Mouse (Mus musculus): ENCODE data around the gene Olfr819. TPM values are rescaled to one million over a fixed set of nuclear protein-coding genes. Genes with fewer than 3 reads are reported as not detected.
"Not testable (repeated sequence)": the region's sequence is repeated elsewhere in the genome, so short reads cannot be mapped to it uniquely, and the experiment has no call there.

Gene Olfr819
- total RNA-seq (2014; fragmentation: Nextera tagmentation) = not detected in 2 replicates
- not detected in 2 replicates for total RNA-seq (2017)

DNA sequence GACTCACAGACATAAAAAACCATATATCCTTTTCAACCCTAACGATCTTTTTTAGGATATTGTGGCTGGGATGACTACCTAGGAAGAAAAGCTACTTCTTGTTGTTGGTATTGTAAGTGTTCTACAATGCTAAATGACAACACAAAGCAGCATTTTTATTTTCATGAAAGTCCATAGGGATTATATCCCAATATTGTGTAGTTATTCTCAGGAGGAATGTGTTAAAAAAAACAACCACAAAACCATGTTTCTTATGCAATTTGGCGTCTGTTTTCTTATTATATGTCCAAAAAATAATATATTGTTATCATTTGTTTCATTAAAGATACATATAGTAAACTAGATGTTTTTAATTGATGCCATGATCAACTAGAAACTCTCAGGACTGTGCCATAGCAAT lies at the start of gene Olfr819:
Olfr819 (minus strand) TSS at position 101 of the 400 bp plus-strand sequence.
- not testable (repeated sequence) for ATAC-seq (replicated peaks; ENCODE audit: poor library complexity, severe bottlenecking)

DNA sequence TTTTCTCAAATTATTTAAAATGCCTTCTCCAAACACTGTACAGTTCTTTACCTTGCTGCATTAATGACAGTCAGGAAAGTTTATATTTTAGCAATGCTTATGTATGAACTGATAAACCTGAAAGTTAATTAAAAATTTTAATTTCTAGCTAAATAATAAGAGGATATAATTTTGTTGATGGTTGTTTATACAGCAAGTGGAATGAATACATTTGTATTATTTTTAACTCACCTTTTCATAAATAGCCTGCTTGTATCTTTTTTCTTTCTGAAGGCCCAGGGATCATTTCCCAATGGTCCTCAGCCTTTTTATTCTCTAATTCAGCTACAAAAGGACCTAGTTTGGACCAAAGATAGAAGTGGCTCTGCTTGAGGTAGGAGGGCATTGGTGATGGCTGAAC lies 45.3 kb upstream of the Olfr819 start, which contains the start of gene Olfr820:
Olfr820 (plus strand) TSS at position 301 of the 400 bp plus-strand sequence.
- ATAC-seq (replicated peaks; ENCODE audit: poor library complexity, severe bottlenecking) = no peak

DNA sequence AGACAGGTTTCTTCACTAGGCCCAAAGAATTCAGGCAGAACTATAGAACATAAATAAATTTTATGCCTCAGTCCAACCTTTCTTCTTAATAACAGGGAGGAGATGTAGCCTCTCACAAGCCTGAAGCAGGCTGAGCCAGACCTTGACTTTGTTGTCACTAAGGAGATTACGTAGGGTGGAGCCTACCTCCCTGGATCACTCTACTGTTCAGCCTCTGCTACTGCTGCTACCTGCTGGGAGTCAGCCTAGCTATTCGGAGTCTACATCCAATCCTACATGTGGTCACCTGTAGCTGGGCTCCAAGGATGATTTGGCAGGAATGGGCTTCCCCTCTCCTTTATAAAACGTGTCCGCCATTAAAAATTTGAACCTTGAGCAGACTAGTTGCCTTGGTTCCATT lies 38.3 kb upstream of the Olfr819 start:
- ATAC-seq (replicated peaks; ENCODE audit: poor library complexity, severe bottlenecking) = not testable (repeated sequence)

DNA sequence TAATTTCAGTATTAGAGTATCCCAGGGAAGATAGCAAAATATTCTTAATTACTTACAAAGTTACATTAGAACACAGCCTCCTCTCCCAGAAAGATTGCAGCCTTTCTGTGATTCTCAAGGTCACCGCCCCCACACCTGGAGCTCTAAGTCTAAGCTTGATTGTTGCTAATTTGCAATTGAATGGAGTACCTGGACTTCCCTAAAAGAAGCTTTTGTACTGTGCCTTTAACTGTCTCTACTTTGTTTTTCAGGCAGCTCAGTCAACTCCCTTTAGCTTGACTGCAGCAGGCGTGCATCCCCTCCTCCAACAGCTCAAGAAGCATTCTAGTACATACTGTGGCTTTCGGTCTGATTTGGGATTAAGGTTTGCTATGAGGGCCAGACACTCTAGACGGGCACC lies 37.0 kb upstream of the Olfr819 start:
- not testable (repeated sequence) for ATAC-seq (replicated peaks; ENCODE audit: poor library complexity, severe bottlenecking)

DNA sequence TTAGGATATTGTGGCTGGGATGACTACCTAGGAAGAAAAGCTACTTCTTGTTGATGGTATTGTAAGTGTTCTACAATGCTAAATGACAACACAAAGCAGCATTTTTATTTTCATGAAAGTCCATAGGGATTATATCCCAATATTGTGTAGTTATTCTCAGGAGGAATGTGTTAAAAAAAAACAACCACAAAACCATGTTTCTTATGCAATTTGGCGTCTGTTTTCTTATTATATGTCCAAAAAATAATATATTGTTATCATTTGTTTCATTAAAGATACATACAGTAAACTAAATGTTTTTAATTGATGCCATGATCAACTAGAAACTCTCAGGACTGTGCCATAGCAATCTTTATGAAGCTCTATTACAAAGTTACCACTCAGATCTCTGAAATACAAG lies 17.9 kb upstream of the Olfr819 start, which contains the start of gene Gm10310:
Gm10310 (minus strand) TSS at position 101 of the 400 bp plus-strand sequence.
- not testable (repeated sequence) for ATAC-seq (replicated peaks; ENCODE audit: poor library complexity, severe bottlenecking)

DNA sequence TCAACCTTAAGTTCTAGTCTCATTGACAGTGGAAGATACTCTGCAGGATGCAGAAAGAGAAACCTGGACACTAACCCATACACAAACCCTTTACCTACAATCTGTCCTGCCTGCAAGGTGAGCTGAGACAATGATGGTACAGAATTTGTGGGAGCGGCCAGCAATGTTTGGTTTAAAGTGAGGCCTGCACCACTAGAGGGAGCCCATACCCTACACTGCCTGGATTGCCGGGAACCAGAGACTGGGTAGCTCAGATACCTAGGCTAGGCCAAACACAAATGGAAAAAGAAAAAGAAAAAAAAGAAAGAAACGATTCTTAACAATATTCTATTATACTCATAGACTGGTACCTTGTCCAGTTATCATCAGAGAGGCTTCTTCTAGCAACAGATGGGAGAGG lies 14.8 kb upstream of the Olfr819 start:
- peak; percentile 58 for ATAC-seq (replicated peaks; ENCODE audit: poor library complexity, severe bottlenecking)

DNA sequence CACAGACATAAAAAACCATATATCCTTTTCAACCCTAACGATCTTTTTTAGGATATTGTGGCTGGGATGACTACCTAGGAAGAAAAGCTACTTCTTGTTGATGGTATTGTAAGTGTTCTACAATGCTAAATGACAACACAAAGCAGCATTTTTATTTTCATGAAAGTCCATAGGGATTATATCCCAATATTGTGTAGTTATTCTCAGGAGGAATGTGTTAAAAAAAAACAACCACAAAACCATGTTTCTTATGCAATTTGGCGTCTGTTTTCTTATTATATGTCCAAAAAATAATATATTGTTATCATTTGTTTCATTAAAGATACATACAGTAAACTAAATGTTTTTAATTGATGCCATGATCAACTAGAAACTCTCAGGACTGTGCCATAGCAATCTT lies 9.0 kb upstream of the Olfr819 start, which contains the start of gene Olfr247:
Olfr247 (minus strand) TSS at position 101 of the 400 bp plus-strand sequence.
- ATAC-seq (replicated peaks; ENCODE audit: poor library complexity, severe bottlenecking) = not testable (repeated sequence)

DNA sequence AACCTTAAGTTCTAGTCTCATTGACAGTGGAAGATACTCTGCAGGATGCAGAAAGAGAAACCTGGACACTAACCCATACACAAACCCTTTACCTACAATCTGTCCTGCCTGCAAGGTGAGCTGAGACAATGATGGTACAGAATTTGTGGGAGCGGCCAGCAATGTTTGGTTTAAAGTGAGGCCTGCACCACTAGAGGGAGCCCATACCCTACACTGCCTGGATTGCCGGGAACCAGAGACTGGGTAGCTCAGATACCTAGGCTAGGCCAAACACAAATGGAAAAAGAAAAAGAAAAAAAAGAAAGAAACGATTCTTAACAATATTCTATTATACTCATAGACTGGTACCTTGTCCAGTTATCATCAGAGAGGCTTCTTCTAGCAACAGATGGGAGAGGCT lies 5.9 kb upstream of the Olfr819 start:
- peak; percentile 53 for ATAC-seq (replicated peaks; ENCODE audit: poor library complexity, severe bottlenecking)

DNA sequence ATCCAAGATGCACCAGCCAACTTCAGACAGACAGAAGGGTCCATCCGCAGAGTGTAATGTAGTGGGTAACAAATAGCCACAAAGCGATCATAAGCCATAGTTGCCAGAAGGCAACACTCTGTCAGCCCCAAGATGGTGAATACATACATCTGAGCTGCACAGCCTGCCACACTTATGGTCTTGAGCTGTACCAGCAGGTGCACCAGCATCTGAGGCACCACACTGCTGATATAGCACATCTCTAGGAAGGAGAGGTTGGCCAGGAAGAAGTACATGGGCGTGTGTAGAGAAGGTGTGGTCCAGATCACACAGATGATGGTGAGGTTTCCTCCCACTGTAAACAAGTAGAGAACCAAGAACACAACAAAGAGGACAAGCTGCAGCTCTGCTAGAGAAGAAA lies 834 bp downstream of the Olfr819 start:
- ATAC-seq (replicated peaks; ENCODE audit: poor library complexity, severe bottlenecking) = not testable (repeated sequence)

DNA sequence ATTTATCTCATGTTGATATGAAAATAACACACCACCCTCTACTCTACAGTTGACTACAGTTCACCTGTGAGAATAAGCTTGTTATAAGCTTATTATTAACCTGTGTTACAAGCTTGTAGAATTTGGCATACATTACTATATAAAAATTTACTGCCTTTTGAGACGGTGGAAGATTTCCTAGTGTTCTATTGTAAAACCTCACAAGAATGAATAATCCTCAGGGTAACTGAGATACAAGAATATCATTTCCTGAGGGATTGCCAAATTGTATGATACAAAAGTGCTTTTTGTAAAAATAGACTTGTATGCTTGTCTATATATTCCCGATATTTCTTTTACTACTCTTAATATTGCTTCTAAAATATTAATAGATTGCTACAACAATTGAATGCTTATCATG lies 18.1 kb downstream of the Olfr819 start, which contains the start of gene Olfr818:
Olfr818 (minus strand) TSS at position 101 of the 400 bp plus-strand sequence.
- ATAC-seq (replicated peaks; ENCODE audit: poor library complexity, severe bottlenecking) = no peak

DNA sequence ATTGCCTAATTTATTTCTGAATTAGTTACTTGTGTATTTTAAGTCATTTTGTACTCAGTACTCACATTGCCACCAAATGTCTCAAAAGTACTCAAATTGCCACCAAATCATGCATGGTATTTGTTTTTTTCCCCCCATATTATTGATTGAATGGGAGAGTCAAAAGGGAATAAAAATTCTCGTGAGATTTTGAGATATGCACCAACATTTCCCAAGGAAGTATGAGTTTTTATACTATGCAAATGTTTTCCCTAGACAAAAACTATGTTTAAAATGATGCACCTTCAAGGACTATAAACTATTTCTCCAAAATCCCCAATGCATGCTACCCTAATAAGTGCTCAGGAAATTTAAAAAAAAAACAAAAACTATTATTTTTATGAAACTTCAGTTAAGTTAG lies 51.6 kb downstream of the Olfr819 start, which contains the start of gene Olfr816:
Olfr816 (minus strand) TSS at position 101 of the 400 bp plus-strand sequence.
- ATAC-seq (replicated peaks; ENCODE audit: poor library complexity, severe bottlenecking) = no peak

Other genes with a start within 250 kb of the Olfr819 start
- gene Olfr805, start 237.9 kb downstream of the Olfr819 start, total RNA-seq (2014; fragmentation: Nextera tagmentation) = not detected in 2 replicates
- gene Olfr805, start 237.9 kb downstream of the Olfr819 start, total RNA-seq (2017) = not detected in 2 replicates
- gene Olfr806, start 225.3 kb downstream of the Olfr819 start, total RNA-seq (2014; fragmentation: Nextera tagmentation) = not detected in 2 replicates
- not detected in 2 replicates for gene Olfr806, start 225.3 kb downstream of the Olfr819 start, total RNA-seq (2017)
- gene Olfr807, start 209.5 kb downstream of the Olfr819 start, total RNA-seq (2014; fragmentation: Nextera tagmentation) = not detected in 2 replicates
- gene Olfr807, start 209.5 kb downstream of the Olfr819 start, total RNA-seq (2017) = not detected in 2 replicates
- not detected in 2 replicates for gene Olfr808, start 201.8 kb downstream of the Olfr819 start, total RNA-seq (2014; fragmentation: Nextera tagmentation)
- gene Olfr808, start 201.8 kb downstream of the Olfr819 start, total RNA-seq (2017) = not detected in 2 replicates
- gene Olfr809, start 192.6 kb downstream of the Olfr819 start, total RNA-seq (2014; fragmentation: Nextera tagmentation) = not detected in 2 replicates
- gene Olfr809, start 192.6 kb downstream of the Olfr819 start, total RNA-seq (2017) = not detected in 2 replicates
- gene Olfr810, start 172.3 kb downstream of the Olfr819 start, total RNA-seq (2014; fragmentation: Nextera tagmentation) = not detected in 2 replicates
- not detected in 2 replicates for gene Olfr810, start 172.3 kb downstream of the Olfr819 start, total RNA-seq (2017)
- not detected in 2 replicates for gene Olfr811, start 162.9 kb downstream of the Olfr819 start, total RNA-seq (2014; fragmentation: Nextera tagmentation)
- gene Olfr811, start 162.9 kb downstream of the Olfr819 start, total RNA-seq (2017) = not detected in 2 replicates
- not detected in 2 replicates for gene Olfr812, start 121.2 kb downstream of the Olfr819 start, total RNA-seq (2014; fragmentation: Nextera tagmentation)
- not detected in 2 replicates for gene Olfr812, start 121.2 kb downstream of the Olfr819 start, total RNA-seq (2017)
- gene Olfr813, start 111.9 kb downstream of the Olfr819 start, total RNA-seq (2014; fragmentation: Nextera tagmentation) = not detected in 2 replicates
- gene Olfr813, start 111.9 kb downstream of the Olfr819 start, total RNA-seq (2017) = not detected in 2 replicates
- gene Olfr814, start 87.4 kb downstream of the Olfr819 start, total RNA-seq (2014; fragmentation: Nextera tagmentation) = not detected in 2 replicates
- not detected in 2 replicates for gene Olfr814, start 87.4 kb downstream of the Olfr819 start, total RNA-seq (2017)
- not detected in 2 replicates for gene Olfr815, start 61.4 kb downstream of the Olfr819 start, total RNA-seq (2014; fragmentation: Nextera tagmentation)
- not detected in 2 replicates for gene Olfr815, start 61.4 kb downstream of the Olfr819 start, total RNA-seq (2017)
- not detected in 2 replicates for gene Olfr816, start 51.7 kb downstream of the Olfr819 start, total RNA-seq (2014; fragmentation: Nextera tagmentation)
- not detected in 2 replicates for gene Olfr816, start 51.7 kb downstream of the Olfr819 start, total RNA-seq (2017)
- not detected in 2 replicates for gene Olfr818, start 18.2 kb downstream of the Olfr819 start, total RNA-seq (2014; fragmentation: Nextera tagmentation)
- gene Olfr818, start 18.2 kb downstream of the Olfr819 start, total RNA-seq (2017) = not detected in 2 replicates
- not detected in 2 replicates for gene Olfr247, start 8.9 kb upstream of the Olfr819 start, total RNA-seq (2014; fragmentation: Nextera tagmentation)
- not detected in 2 replicates for gene Olfr247, start 8.9 kb upstream of the Olfr819 start, total RNA-seq (2017)
- gene Gm10310, start 17.8 kb upstream of the Olfr819 start, total RNA-seq (2014; fragmentation: Nextera tagmentation) = not detected in 2 replicates
- gene Gm10310, start 17.8 kb upstream of the Olfr819 start, total RNA-seq (2017) = not detected in 2 replicates
- gene Olfr820, start 45.4 kb upstream of the Olfr819 start, total RNA-seq (2014; fragmentation: Nextera tagmentation) = not detected in 2 replicates
- gene Olfr820, start 45.4 kb upstream of the Olfr819 start, total RNA-seq (2017) = not detected in 2 replicates
- gene Olfr821, start 63.1 kb upstream of the Olfr819 start, total RNA-seq (2014; fragmentation: Nextera tagmentation) = not detected in 2 replicates
- gene Olfr821, start 63.1 kb upstream of the Olfr819 start, total RNA-seq (2017) = not detected in 2 replicates
- gene Olfr822, start 103.9 kb upstream of the Olfr819 start, total RNA-seq (2014; fragmentation: Nextera tagmentation) = not detected in 2 replicates
- not detected in 2 replicates for gene Olfr822, start 103.9 kb upstream of the Olfr819 start, total RNA-seq (2017)
- not detected in 2 replicates for gene Olfr823, start 148.1 kb upstream of the Olfr819 start, total RNA-seq (2014; fragmentation: Nextera tagmentation)
- gene Olfr823, start 148.1 kb upstream of the Olfr819 start, total RNA-seq (2017) = not detected in 2 replicates
- gene Olfr824, start 162.7 kb upstream of the Olfr819 start, total RNA-seq (2014; fragmentation: Nextera tagmentation) = not detected in 2 replicates
- not detected in 2 replicates for gene Olfr824, start 162.7 kb upstream of the Olfr819 start, total RNA-seq (2017)
- not detected in 2 replicates for gene Olfr825, start 199.5 kb upstream of the Olfr819 start, total RNA-seq (2014; fragmentation: Nextera tagmentation)
- gene Olfr825, start 199.5 kb upstream of the Olfr819 start, total RNA-seq (2017) = not detected in 2 replicates
- gene Olfr826, start 216.9 kb upstream of the Olfr819 start, total RNA-seq (2014; fragmentation: Nextera tagmentation) = not detected in 2 replicates
- gene Olfr826, start 216.9 kb upstream of the Olfr819 start, total RNA-seq (2017) = not detected in 2 replicates
- not detected in 2 replicates for gene Olfr827, start 247.1 kb upstream of the Olfr819 start, total RNA-seq (2014; fragmentation: Nextera tagmentation)
- gene Olfr827, start 247.1 kb upstream of the Olfr819 start, total RNA-seq (2017) = not detected in 2 replicates